ENCODE assay signal across 9 mouse cellular contexts in genomic region chr19:53391386-53391785, GRCm38 (mm10). TPM values are rescaled to one million over a fixed set of nuclear protein-coding genes. Genes with fewer than 3 reads are reported as not detected.
A peak's percentile ranks its signal among the peaks of the same experiment; 100 is the strongest.
DNase-seq lines count a peak whose midpoint lies in the region; ATAC-seq and TF ChIP-seq lines count a peak whose summit lies in the region.
"Had no signal": no experiment of that assay in that cellular context is flagged by ENCODE, and none has a peak within 500 bp of the region (broad histone marks: within the 10 kb centered on the region; RNA-seq: fewer than 3 reads in every experiment).

No protein-coding gene starts in this region.

- H3K4me2 ChIP-seq in forebrain, embryonic 11.5 days (ENCODE audit: low read depth, low read length, severe bottlenecking) = peak overlapping the region; percentile 74
- peak overlapping the region; percentile 73 for H3K4me2 ChIP-seq in liver, embryonic 12.5 days

- 50% methylated on average over 8 of the region's 8 CpGs for WGBS in forebrain, embryonic 11.5 days
- WGBS in liver, embryonic 12.5 days (ENCODE audit: insufficient replicate concordance) = 36% methylated on average over 8 of the region's 8 CpGs

- H3K9ac ChIP-seq in forebrain, embryonic 11.5 days (ENCODE audit: low read length) = peak overlapping the region; percentile 74
- peak overlapping the region; percentile 74 for H3K9ac ChIP-seq in liver, embryonic 12.5 days

- no peak for ATAC-seq in forebrain, embryonic 11.5 days (replicated peaks; ENCODE audit: low FRiP score)
- no peak for ATAC-seq in liver, embryonic 12.5 days
- ATAC-seq in monocyte, adult 5-6 weeks (replicated peaks; ENCODE audit: insufficient number of reproducible peaks, low FRiP score, low TSS enrichment, poor library complexity, severe bottlenecking) = no peak

- intact Hi-C loops in gastrocnemius, adult 2 months (cut with DNase I) = loop anchor here (5.0 kb wide), 1 partner anchor 551 kb away; the partner anchor contains the start of genes Bbip1 and Shoc2

- peak overlapping the region; percentile 98 for H3K27ac ChIP-seq in gastrocnemius, adult 2 months
- no peak overlapping the region for H3K27ac ChIP-seq in forebrain, embryonic 11.5 days (ENCODE audit: low read depth, low read length)
- peak overlapping the region; percentile 94 for H3K27ac ChIP-seq in liver, embryonic 12.5 days

- no peak for TF ChIP-seq CTCF in gastrocnemius, adult 2 months (IDR thresholded peaks at IDR 0.05)

- H3K36me3 ChIP-seq in forebrain, embryonic 11.5 days (ENCODE audit: control insufficient read depth, insufficient read depth, low read length) = peaks cover 4% of the 10 kb centered on the region; the same call in 1 of the 2 replicates
- peaks cover 27% of the 10 kb centered on the region for H3K36me3 ChIP-seq in liver, embryonic 12.5 days

- no peak for DNase-seq in gastrocnemius, adult 2 months
- no peak for DNase-seq in gastrocnemius, postnatal 10 days
- peak; percentile 58 for DNase-seq in A20 (ENCODE audit: low read depth, low spot score)
- DNase-seq in forebrain, embryonic 11.5 days (ENCODE audit: low spot score) = no peak
- no peak for DNase-seq in retina, embryonic 14.5 days (ENCODE audit: low spot score)
- no peak for DNase-seq in thymus, postnatal 14 days

- 0 out of 2 replicates have a peak, but pooled peaks cover 2% of the 10 kb centered on the region for H3K4me1 ChIP-seq in forebrain, embryonic 11.5 days (replicated peaks; ENCODE audit: control insufficient read depth, insufficient read depth, low read length)
- peaks cover 59% of the 10 kb centered on the region for H3K4me1 ChIP-seq in liver, embryonic 12.5 days

- no peaks in the 10 kb centered on the region for H3K27me3 ChIP-seq in forebrain, embryonic 11.5 days (ENCODE audit: control insufficient read depth, insufficient read depth, low read length)
- no peaks in the 10 kb centered on the region for H3K27me3 ChIP-seq in liver, embryonic 12.5 days (replicated peaks)

- no peaks in the 10 kb centered on the region for H3K9me3 ChIP-seq in forebrain, embryonic 11.5 days (ENCODE audit: control insufficient read depth, low read length)
- H3K9me3 ChIP-seq in liver, embryonic 12.5 days (replicated peaks) = no peaks in the 10 kb centered on the region

- H3K4me3 ChIP-seq in gastrocnemius, adult 2 months = peak overlapping the region; percentile 99
- peak overlapping the region; percentile 89 for H3K4me3 ChIP-seq in forebrain, embryonic 11.5 days (ENCODE audit: low read depth, low read length)
- peak overlapping the region; percentile 100 for H3K4me3 ChIP-seq in liver, embryonic 12.5 days

RNA-seq across cellular contexts. Expression of gene Smndc1, which starts 1.0 kb away (rescaled TPM):
- total RNA-seq in gastrocnemius, adult 2 months (2021) = 10 to 100 TPM; 28.1 to 30.7 TPM
- total RNA-seq in gastrocnemius, postnatal 10 days (2021) = 10 to 100 TPM; 27.3 to 34.7 TPM
- polyA plus RNA-seq in forebrain, embryonic 11.5 days (2014; fragmentation: Nextera tagmentation; extraction: Ambion mirVana) = 53.6 and 57.6 TPM in 2 replicates
- 29.3 and 30.6 TPM in 2 replicates for polyA plus RNA-seq in liver, embryonic 12.5 days (2016; fragmentation: Nextera tagmentation; extraction: Ambion mirVana)
- total RNA-seq in monocyte, adult 5-6 weeks (2017) = 62.7 to 74.2 TPM (median 74.1 TPM) in 3 replicates

RNA-seq across cellular contexts. Expression of gene Gm10197, which starts 19.8 kb away (rescaled TPM):
- not detected for total RNA-seq in gastrocnemius, adult 2 months (2021)
- total RNA-seq in gastrocnemius, postnatal 10 days (2021) = not detected
- polyA plus RNA-seq in forebrain, embryonic 11.5 days (2014; fragmentation: Nextera tagmentation; extraction: Ambion mirVana) = not detected in 2 replicates
- not detected in 2 replicates for polyA plus RNA-seq in liver, embryonic 12.5 days (2016; fragmentation: Nextera tagmentation; extraction: Ambion mirVana)
- not detected in 3 replicates for total RNA-seq in monocyte, adult 5-6 weeks (2017)
- polyA plus RNA-seq: gonadal fat pad, adult 2 months had no signal
